Mouse (Mus musculus) midbrain, embryonic 14.5 days (tissue): Measurements from ENCODE around the gene Fbxo30. TPM values are rescaled to one million over a fixed set of nuclear protein-coding genes. Genes with fewer than 3 reads are reported as not detected.
"Not testable (repeated sequence)": the region's sequence is repeated elsewhere in the genome, so short reads cannot be mapped to it uniquely, and the experiment has no call there.

Experiments
- ATAC-seq: fragments of 200-750 bp; cut with Nextera tagmentation; 2 replicates; pipeline ENCODE4 v1.8.0; 2017; ENCODE audit warnings: moderate number of reproducible peaks, moderate library complexity; ENCODE audit not compliant: low FRiP score, low TSS enrichment
- DNase-seq: peaks from one replicate; pipeline ENCODE4 v3.0.0-alpha.2; 2015
- H3K27ac ChIP-seq: fragments of 300-500 bp; sonication (generic); replicated peaks from 2 replicates; pipeline ENCODE4 v1.5.1; 2014; ENCODE audit warnings: mild to moderate bottlenecking, low read depth, low read length, moderate library complexity
- H3K27me3 ChIP-seq: fragments of 300-500 bp; sonication (generic); 2 replicates; pipeline ENCODE4 v1.6.1; 2014; ENCODE audit warnings: low read length, control low read depth, mixed read lengths; ENCODE audit not compliant: control insufficient read depth, insufficient read depth
- H3K36me3 ChIP-seq: fragments of 300-500 bp; sonication (generic); 2 replicates; pipeline ENCODE4 v1.6.1; 2014; ENCODE audit warnings: low read length, control low read depth; ENCODE audit not compliant: control insufficient read depth, insufficient read depth
- H3K4me1 ChIP-seq: fragments of 300-500 bp; sonication (generic); 2 replicates; pipeline ENCODE4 v1.6.1; 2014; ENCODE audit warnings: mild to moderate bottlenecking, antibody characterized with exemption, low read length, control low read depth; ENCODE audit not compliant: control insufficient read depth, insufficient read depth
- H3K4me2 ChIP-seq: fragments of 300-500 bp; sonication (generic); 2 replicates; pipeline ENCODE4 v1.6.1; 2014; ENCODE audit warnings: mild to moderate bottlenecking, low read length, moderate library complexity
- H3K4me3 ChIP-seq: fragments of 300-500 bp; sonication (generic); replicated peaks from 2 replicates; pipeline ENCODE4 v1.5.1; 2014; ENCODE audit warnings: low read depth, low read length
- H3K9ac ChIP-seq: fragments of 300-500 bp; sonication (generic); replicated peaks from 2 replicates; pipeline ENCODE4 v1.6.1; 2014; ENCODE audit warnings: mild to moderate bottlenecking, low read length, moderate library complexity
- H3K9me3 ChIP-seq: fragments of 300-500 bp; sonication (generic); 2 replicates; pipeline ENCODE4 v1.6.1; 2016; ENCODE audit warnings: low read length, control low read depth, mixed read lengths; ENCODE audit not compliant: control insufficient read depth
- WGBS: fragments of 180-500 bp; shearing (Covaris S2); extraction: QIAGEN DNeasy Blood & Tissue Kit; methylation state at CpG from one replicate; pipeline ENCODE4 v1.1.7; 2014; 5-methylcytosine and 5-hydroxymethylcytosine counted together
- polyA plus RNA-seq: library from polyadenylated mRNA; unstranded; fragments of >200 nt; fragmentation: Nextera tagmentation; extraction: Ambion mirVana; gene quantifications from 2 replicates; pipeline ENCODE4 v1.2.1, GENCODE M21; 2014

Fbxo30 gene
- polyA plus RNA-seq, 1 experiment from 2014 or later = 21.3 TPM

GRCm38 (mm10) chr10:11263795-11264194 lies 17.3 kb upstream of the Fbxo30 start:
- 86% methylated on average over 2 of the region's 2 CpGs for WGBS
- not testable (repeated sequence) for H3K36me3 ChIP-seq, DNase-seq, H3K4me1 ChIP-seq, ATAC-seq, H3K4me2 ChIP-seq, H3K9me3 ChIP-seq, H3K9ac ChIP-seq, H3K27me3 ChIP-seq, H3K27ac ChIP-seq, H3K4me3 ChIP-seq

GRCm38 (mm10) chr10:11269165-11269564 lies 12.0 kb upstream of the Fbxo30 start:
- H3K27me3 ChIP-seq = no peaks in the 10 kb centered on the region
- H3K9me3 ChIP-seq = no peaks in the 10 kb centered on the region
- ATAC-seq = no peak
- H3K4me1 ChIP-seq = no peaks in the 10 kb centered on the region
- no peak overlapping the region for H3K27ac ChIP-seq
- H3K36me3 ChIP-seq = no peaks in the 10 kb centered on the region
- H3K4me3 ChIP-seq = no peak overlapping the region
- DNase-seq = no peak
- no peak overlapping the region for H3K9ac ChIP-seq
- H3K4me2 ChIP-seq = no peak overlapping the region

DNA sequence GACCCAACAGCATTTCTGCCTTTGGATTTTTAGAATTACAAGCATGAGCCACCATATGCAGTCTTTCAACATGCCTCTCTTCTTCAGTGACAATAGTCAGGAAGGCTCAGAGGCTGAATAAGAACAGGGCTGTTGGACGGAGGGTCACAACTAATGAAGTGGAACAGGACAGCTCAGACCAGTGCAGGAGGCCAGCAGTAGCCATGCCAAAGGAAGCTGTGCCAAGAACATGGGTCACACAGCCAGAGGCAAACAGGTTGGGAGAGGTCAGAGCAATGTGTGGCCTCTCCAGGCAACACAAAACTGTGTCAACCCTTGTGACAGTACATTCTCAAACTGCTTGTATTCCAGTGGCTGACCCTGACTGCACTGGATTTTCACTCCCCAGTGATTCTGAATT lies 6.7 kb upstream of the Fbxo30 start:
- H3K4me1 ChIP-seq = no peaks in the 10 kb centered on the region
- DNase-seq (no peak), ATAC-seq (no peak)
- WGBS = 31% methylated on average over 1 of the region's 1 CpGs
- no peak overlapping the region for H3K9ac ChIP-seq
- no peak overlapping the region for H3K4me3 ChIP-seq
- no peaks in the 10 kb centered on the region for H3K27me3 ChIP-seq
- no peak overlapping the region for H3K4me2 ChIP-seq
- H3K27ac ChIP-seq = no peak overlapping the region
- no peaks in the 10 kb centered on the region for H3K9me3 ChIP-seq
- H3K36me3 ChIP-seq = no peaks in the 10 kb centered on the region

DNA sequence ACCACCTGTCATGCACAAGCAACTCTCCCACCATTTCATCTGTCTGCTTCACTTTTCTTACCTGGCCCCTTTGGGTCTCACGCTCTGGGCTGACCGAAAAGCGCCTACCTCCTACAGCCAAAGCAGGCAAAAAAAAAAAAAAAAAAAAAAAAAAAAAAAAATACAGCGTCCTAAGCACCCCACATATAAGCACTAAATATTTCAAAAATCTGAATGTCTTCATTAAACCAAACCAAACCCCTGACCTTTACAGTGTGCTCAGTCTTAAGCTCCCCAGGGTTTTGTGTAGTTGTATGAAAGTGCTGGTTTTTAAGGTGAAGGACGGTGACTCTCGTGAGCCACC lies 924 bp upstream of the Fbxo30 start:
- H3K27me3 ChIP-seq = no peaks in the 10 kb centered on the region
- peak overlapping the region; percentile 91 for H3K9ac ChIP-seq
- peak overlapping the region; percentile 94 for H3K27ac ChIP-seq
- peaks cover 5% of the 10 kb centered on the region; the same call in 1 of the 2 replicates for H3K4me1 ChIP-seq
- peak overlapping the region; percentile 86 for H3K4me2 ChIP-seq
- 7% methylated on average over 6 of the region's 6 CpGs for WGBS
- peak overlapping the region; percentile 94 for H3K4me3 ChIP-seq
- no peak for ATAC-seq
- no peaks in the 10 kb centered on the region for H3K9me3 ChIP-seq
- DNase-seq = no peak
- H3K36me3 ChIP-seq = no peaks in the 10 kb centered on the region

- under 1% methylated on average over 54 of the region's 68 CpGs for WGBS
- Histone ChIP-seq H3K27me3 (no peaks in the 10 kb centered on the region), H3K27ac (peak overlapping the region; percentile 94), H3K4me3 (peak overlapping the region; percentile 94), H3K4me1 (peaks cover 5% of the 10 kb centered on the region; the same call in 1 of the 2 replicates), H3K9me3 (no peaks in the 10 kb centered on the region), H3K36me3 (no peaks in the 10 kb centered on the region), H3K9ac (peak overlapping the region; percentile 91), H3K4me2 (peak overlapping the region; percentile 86)
- DNase-seq (peak; percentile 72), ATAC-seq (peak; percentile 77; the same call in 1 of the 2 replicates)
Measured at GRCm38 (mm10) chr10:11281498-11282305, 572 bp downstream of the Fbxo30 start.

- Histone ChIP-seq H3K27me3 (no peaks in the 10 kb centered on the region), H3K4me1 (peaks cover 5% of the 10 kb centered on the region; the same call in 1 of the 2 replicates), H3K9ac (peak overlapping the region; percentile 91), H3K4me3 (peak overlapping the region; percentile 94), H3K27ac (peak overlapping the region; percentile 94; the same call in 1 of the 2 replicates), H3K9me3 (no peaks in the 10 kb centered on the region), H3K4me2 (peak overlapping the region; percentile 86), H3K36me3 (no peaks in the 10 kb centered on the region)
- ATAC-seq = no peak
- WGBS = under 1% methylated on average over 4 of the region's 4 CpGs
- DNase-seq = peak; percentile 53
Measured at GRCm38 (mm10) chr10:11282306-11282631, 1.1 kb downstream of the Fbxo30 start.

GRCm38 (mm10) chr10:11298418-11298817 lies 17.3 kb downstream of the Fbxo30 start:
- 94% methylated on average over 6 of the region's 6 CpGs for WGBS
- ATAC-seq = no peak

GRCm38 (mm10) chr10:11305365-11306053 lies 24.4 kb downstream of the Fbxo30 start:
- Histone ChIP-seq H3K9ac (no peak overlapping the region), H3K27me3 (no peaks in the 10 kb centered on the region), H3K4me1 (no peaks in the 10 kb centered on the region), H3K9me3 (no peaks in the 10 kb centered on the region), H3K4me3 (no peak overlapping the region), H3K27ac (no peak overlapping the region), H3K4me2 (no peak overlapping the region), H3K36me3 (no peaks in the 10 kb centered on the region)
- WGBS = 93% methylated on average over 9 of the region's 9 CpGs
- no peak for DNase-seq
- ATAC-seq = no peak

More at GRCm38 (mm10) chr10:11298418-11298817, 17.3 kb downstream of the Fbxo30 start:
- Histone ChIP-seq H3K9me3 (no peaks in the 10 kb centered on the region), H3K27me3 (no peaks in the 10 kb centered on the region), H3K4me2 (no peak overlapping the region), H3K27ac (no peak overlapping the region), H3K9ac (no peak overlapping the region), H3K4me3 (no peak overlapping the region), H3K36me3 (peaks cover 3% of the 10 kb centered on the region; the same call in 1 of the 2 replicates), H3K4me1 (no peaks in the 10 kb centered on the region)
- DNase-seq = no peak

DNA sequence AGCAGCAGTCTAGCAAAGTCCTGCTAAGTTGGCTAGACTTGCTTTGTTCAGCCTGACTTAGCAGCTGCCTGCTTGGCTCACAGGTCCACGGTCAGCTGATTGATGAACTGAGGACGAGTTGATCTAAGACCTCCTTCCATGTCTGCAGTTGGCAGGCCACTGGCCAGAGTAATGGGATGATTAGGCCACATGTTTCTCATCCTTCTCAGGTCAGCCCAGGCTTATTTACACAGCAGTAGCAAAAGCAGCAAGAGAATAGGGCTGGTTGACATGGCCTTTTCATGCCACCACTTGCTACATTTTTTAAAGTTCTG lies 24.9 kb downstream of the Fbxo30 start:
- DNase-seq (no peak), ATAC-seq (no peak)
- H3K36me3 ChIP-seq = no peaks in the 10 kb centered on the region
- no peaks in the 10 kb centered on the region for H3K9me3 ChIP-seq
- no peak overlapping the region for H3K27ac ChIP-seq
- no peaks in the 10 kb centered on the region for H3K4me1 ChIP-seq
- H3K27me3 ChIP-seq = no peaks in the 10 kb centered on the region
- H3K9ac ChIP-seq = no peak overlapping the region
- no peak overlapping the region for H3K4me3 ChIP-seq
- no peak overlapping the region for H3K4me2 ChIP-seq
- 80% methylated on average over 2 of the region's 2 CpGs for WGBS
